Mouse (Mus musculus) heart, postnatal 0 days (tissue): ENCODE results near the gene Spry1. TPM values are rescaled to one million over a fixed set of nuclear protein-coding genes. Genes with fewer than 3 reads are reported as not detected.

Experiments used
- ATAC-seq: fragments of 200-750 bp; cut with Nextera tagmentation; 2 replicates; pipeline ENCODE4 v1.8.0; 2017; ENCODE audit warnings: low read depth, moderate number of reproducible peaks, moderate library complexity; ENCODE audit not compliant: insufficient read depth
- DNase-seq: peaks from one replicate; pipeline ENCODE4 v3.0.0-alpha.2; 2016; ENCODE audit warnings: low spot score
- H3K27ac ChIP-seq: fragments of 300-500 bp; sonication (generic); 2 replicates; pipeline ENCODE4 v1.5.1; 2014; ENCODE audit warnings: low read depth, mild to moderate bottlenecking
- H3K27me3 ChIP-seq: fragments of 300-500 bp; sonication (generic); 2 replicates; pipeline ENCODE4 v1.6.1; 2014; ENCODE audit warnings: low read length, mixed read lengths; ENCODE audit not compliant: control insufficient read depth, insufficient read depth
- H3K36me3 ChIP-seq: fragments of 300-500 bp; sonication (generic); replicated peaks from 2 replicates; pipeline ENCODE4 v1.6.1; 2014; ENCODE audit warnings: low read length, mixed read lengths; ENCODE audit not compliant: control insufficient read depth, insufficient read depth
- H3K4me1 ChIP-seq: fragments of 300-500 bp; sonication (generic); 2 replicates; pipeline ENCODE4 v1.6.1; 2014; ENCODE audit warnings: antibody characterized with exemption; ENCODE audit not compliant: control insufficient read depth, insufficient read depth
- H3K4me2 ChIP-seq: fragments of 300-500 bp; sonication (generic); 2 replicates; pipeline ENCODE4 v1.6.1; 2014; ENCODE audit warnings: low read depth, mild to moderate bottlenecking, low read length, moderate library complexity
- H3K4me3 ChIP-seq: fragments of 300-500 bp; sonication (generic); 2 replicates; pipeline ENCODE4 v1.5.1; 2014; ENCODE audit warnings: low read depth, low read length
- H3K9ac ChIP-seq: fragments of 300-500 bp; sonication (generic); replicated peaks from 2 replicates; pipeline ENCODE4 v1.6.1; 2014; ENCODE audit warnings: low read depth, low read length, mixed read lengths
- H3K9me3 ChIP-seq: fragments of 300-500 bp; sonication (generic); replicated peaks from 2 replicates; pipeline ENCODE4 v1.6.1; 2016; ENCODE audit warnings: low read length; ENCODE audit not compliant: control insufficient read depth
- CTCF ChIP-seq: IDR thresholded peaks from 2 replicates; pipeline ENCODE4 v1.5.1; 2016; ENCODE audit warnings: antibody characterized with exemption, control low read depth, low read depth
- EP300 ChIP-seq: IDR thresholded peaks from 2 replicates; pipeline ENCODE4 v1.6.1; 2016; ENCODE audit warnings: antibody characterized with exemption, low read depth
- WGBS: fragments of 180-500 bp; shearing (Covaris S2); extraction: QIAGEN DNeasy Blood & Tissue Kit; methylation state at CpG from one replicate; pipeline ENCODE4 v1.1.7; 2014; 5-methylcytosine and 5-hydroxymethylcytosine counted together
- polyA plus RNA-seq: library from polyadenylated mRNA; unstranded; fragments of >200 nt; fragmentation: Nextera tagmentation; extraction: Ambion mirVana; gene quantifications from 2 replicates; pipeline ENCODE4 v1.2.1, GENCODE M21; 2015
- total RNA-seq: library from RNA; depleted of rRNA; stranded (reverse); fragments of >200 nt; gene quantifications from 2 replicates; pipeline ENCODE4 v1.2.3, GENCODE M21; 2014; ENCODE audit warnings: low replicate concordance

Gene Spry1
- total and polyA plus RNA-seq, 2 experiments from 2014 or later, result 5.4 to 39.6 TPM

DNA sequence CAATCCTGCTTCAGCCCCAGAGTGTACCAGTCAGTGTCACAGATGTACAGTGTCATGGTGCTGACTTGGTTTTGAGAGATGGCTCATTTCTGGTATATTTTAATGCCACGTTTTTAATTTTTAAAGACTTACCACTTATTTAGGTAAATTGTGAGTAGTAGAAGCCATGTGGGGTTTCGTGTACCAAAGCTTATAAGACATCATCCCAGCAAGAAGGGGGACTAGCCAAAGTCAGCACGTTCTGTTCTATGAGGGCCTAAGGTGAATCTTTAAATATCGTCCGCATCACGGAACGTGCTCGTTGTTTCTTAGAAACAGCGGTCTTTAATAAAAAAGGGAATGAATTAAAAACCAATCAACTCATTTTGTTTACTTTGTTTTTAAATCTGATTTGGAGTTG, 6.5 kb downstream of the Spry1 start:
- no peak for ATAC-seq
- H3K36me3 ChIP-seq, result peaks cover 28% of the 10 kb centered on the region
- H3K4me3 ChIP-seq, result no peak overlapping the region
- WGBS, result 89% methylated on average over 9 of the region's 9 CpGs
- no peaks in the 10 kb centered on the region for H3K27me3 ChIP-seq
- no peak for DNase-seq
- H3K9ac ChIP-seq, result no peak overlapping the region
- no peak overlapping the region for H3K27ac ChIP-seq
- H3K9me3 ChIP-seq, result no peaks in the 10 kb centered on the region
- no peak overlapping the region for H3K4me2 ChIP-seq
- H3K4me1 ChIP-seq, result 0 out of 2 replicates have a peak, but pooled peaks cover 9% of the 10 kb centered on the region
- TF ChIP-seq CTCF, result no peak
- TF ChIP-seq EP300, result no peak

DNA sequence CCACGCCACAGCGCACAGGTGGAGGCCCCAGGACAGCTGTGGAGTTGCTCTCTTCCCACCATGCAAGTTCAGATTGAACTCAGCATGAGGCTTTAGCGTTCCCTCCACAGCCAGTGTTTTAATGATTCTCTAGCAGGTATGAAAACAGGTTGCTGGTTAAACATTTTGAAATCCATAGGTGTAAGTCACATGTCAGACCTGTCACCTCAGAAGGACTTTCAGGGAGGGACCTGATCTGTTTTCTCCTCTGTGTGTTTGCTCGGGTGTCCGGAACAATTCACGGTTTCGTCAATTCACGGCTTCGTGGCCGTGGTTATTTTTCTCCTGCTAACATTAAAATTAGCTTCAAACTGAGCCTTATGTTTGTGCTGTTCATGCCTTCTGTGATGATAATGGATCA, 7.5 kb downstream of the Spry1 start:
- Histone ChIP-seq H3K4me1 (0 out of 2 replicates have a peak, but pooled peaks cover 5% of the 10 kb centered on the region), H3K4me3 (no peak overlapping the region), H3K27me3 (no peaks in the 10 kb centered on the region), H3K36me3 (peaks cover 28% of the 10 kb centered on the region), H3K4me2 (no peak overlapping the region), H3K9me3 (no peaks in the 10 kb centered on the region), H3K27ac (no peak overlapping the region), H3K9ac (no peak overlapping the region)
- ATAC-seq (no peak), DNase-seq (no peak)
- TF ChIP-seq CTCF (no peak), EP300 (no peak)
- WGBS, result 88% methylated on average over 10 of the region's 10 CpGs

- DNase-seq (no peak), ATAC-seq (no peak)
- Histone ChIP-seq H3K4me2 (no peak overlapping the region), H3K4me1 (0 out of 2 replicates have a peak, but pooled peaks cover 4% of the 10 kb centered on the region), H3K9me3 (no peaks in the 10 kb centered on the region), H3K27ac (no peak overlapping the region), H3K9ac (no peak overlapping the region), H3K27me3 (no peaks in the 10 kb centered on the region), H3K4me3 (no peak overlapping the region), H3K36me3 (peaks cover 18% of the 10 kb centered on the region)
- TF ChIP-seq CTCF (no peak), EP300 (no peak)
- 52% methylated on average over 13 of the region's 13 CpGs for WGBS
Observed at GRCm38 (mm10) chr3:37648244-37648643, 8.5 kb downstream of the Spry1 start.

DNA sequence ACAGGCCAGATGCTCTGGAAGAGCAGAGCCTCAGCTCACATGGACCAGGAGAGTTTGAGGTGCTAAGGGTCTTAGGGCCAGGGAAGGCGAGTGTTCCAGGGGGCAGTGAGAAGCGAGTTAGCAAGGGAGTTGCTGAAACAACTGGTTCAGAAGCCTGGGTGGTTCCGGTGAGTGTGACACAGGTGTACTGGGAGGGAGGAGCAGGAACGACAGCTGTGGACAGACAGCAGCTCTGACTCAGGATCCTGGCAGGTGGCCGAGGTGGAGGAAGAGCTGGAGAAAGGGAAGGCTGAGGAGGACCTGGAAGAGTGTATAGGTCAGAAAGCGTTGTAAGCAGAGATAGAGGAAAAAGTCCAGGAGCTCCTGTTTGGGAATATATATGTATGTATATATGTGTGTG, 9.5 kb downstream of the Spry1 start:
- H3K4me1 ChIP-seq, result no peaks in the 10 kb centered on the region
- no peak overlapping the region for H3K27ac ChIP-seq
- H3K36me3 ChIP-seq, result peaks cover 10% of the 10 kb centered on the region
- no peak overlapping the region for H3K4me2 ChIP-seq
- no peak overlapping the region for H3K4me3 ChIP-seq
- DNase-seq (no peak), ATAC-seq (no peak)
- no peaks in the 10 kb centered on the region for H3K27me3 ChIP-seq
- WGBS, result 73% methylated on average over 6 of the region's 6 CpGs
- no peak for TF ChIP-seq EP300
- TF ChIP-seq CTCF, result no peak
- H3K9me3 ChIP-seq, result no peaks in the 10 kb centered on the region
- no peak overlapping the region for H3K9ac ChIP-seq

GRCm38 (mm10) chr3:37652537-37652936, 12.8 kb downstream of the Spry1 start:
- Histone ChIP-seq H3K9ac (no peak overlapping the region), H3K27me3 (no peaks in the 10 kb centered on the region), H3K4me3 (no peak overlapping the region), H3K27ac (no peak overlapping the region), H3K4me2 (no peak overlapping the region), H3K9me3 (no peaks in the 10 kb centered on the region), H3K36me3 (no peaks in the 10 kb centered on the region), H3K4me1 (peaks cover 16% of the 10 kb centered on the region; the same call in 1 of the 2 replicates)
- TF ChIP-seq EP300, result no peak
- no peak for TF ChIP-seq CTCF
- WGBS, result 89% methylated on average over 9 of the region's 9 CpGs
- no peak for ATAC-seq
- DNase-seq, result no peak

- no peak for ATAC-seq
Observed at GRCm38 (mm10) chr3:37653935-37654729, 14.4 kb downstream of the Spry1 start.

More at GRCm38 (mm10) chr3:37653935-37654729, 14.4 kb downstream of the Spry1 start:
- Histone ChIP-seq H3K36me3 (no peaks in the 10 kb centered on the region), H3K4me2 (peak overlapping the region; percentile 67), H3K4me1 (peaks cover 16% of the 10 kb centered on the region; the same call in 1 of the 2 replicates), H3K9me3 (no peaks in the 10 kb centered on the region), H3K27ac (peak overlapping the region; percentile 54), H3K4me3 (peak overlapping the region; percentile 47), H3K9ac (peak overlapping the region; percentile 45; the same call in 1 of the 2 replicates), H3K27me3 (no peaks in the 10 kb centered on the region)
- TF ChIP-seq CTCF, result no peak
- peak; percentile 34 for DNase-seq
- 6% methylated on average over 16 of the region's 16 CpGs for WGBS
